Mouse (Mus musculus): ENCODE measurements around the gene Chrnd. TPM values are rescaled to one million over a fixed set of nuclear protein-coding genes. Genes with fewer than 3 reads are reported as not detected.

Chrnd gene
- polyA plus RNA-seq, 1 experiment from 2014 or later: not detected

DNA sequence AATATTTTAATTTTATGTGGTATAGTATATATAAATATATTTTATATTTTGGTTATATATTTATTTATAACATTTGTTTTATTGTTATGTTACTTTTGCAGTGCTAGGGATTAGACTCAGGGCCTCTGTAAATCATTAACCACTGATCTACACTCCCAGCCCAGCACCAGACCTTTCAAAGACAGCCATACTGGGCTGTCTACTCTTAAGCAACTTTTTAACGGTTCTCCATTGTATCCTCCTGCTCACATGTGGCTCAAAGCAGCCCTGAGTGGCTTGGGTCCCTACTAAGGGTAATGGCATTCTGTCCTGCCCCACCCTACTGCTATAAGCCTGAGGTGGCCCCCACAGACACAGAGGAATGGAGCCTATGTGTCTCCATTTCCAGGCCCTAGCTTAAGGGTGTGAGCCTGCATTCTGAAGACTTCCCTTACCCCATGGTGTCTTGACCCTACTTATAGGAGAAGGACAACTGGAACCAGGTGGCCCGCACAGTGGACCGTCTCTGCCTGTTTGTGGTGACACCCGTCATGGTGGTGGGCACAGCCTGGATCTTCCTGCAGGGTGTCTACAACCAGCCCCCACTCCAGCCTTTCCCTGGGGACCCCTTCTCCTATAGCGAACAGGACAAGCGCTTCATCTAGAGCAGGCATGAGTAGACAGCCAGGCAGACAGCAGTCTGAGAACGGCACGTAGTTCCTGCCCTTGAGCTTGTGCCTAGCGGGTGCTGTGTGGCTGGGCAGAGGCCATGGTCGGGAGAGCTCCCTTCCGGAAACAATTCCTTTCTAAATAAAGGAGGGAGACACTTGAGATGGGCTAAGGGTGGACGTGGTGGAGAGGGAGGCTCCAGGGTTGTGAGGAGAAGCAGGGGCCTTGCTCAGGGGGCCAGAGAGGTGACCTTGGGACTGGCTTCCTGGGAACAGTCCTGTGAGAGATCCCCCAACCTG is 8.0 kb downstream of the Chrnd start:
- Histone ChIP-seq H3K36me3 (replicated peaks; ENCODE audit: control insufficient read depth, insufficient read depth) (no peaks in the 10 kb centered on the region), H3K4me1 (replicated peaks; ENCODE audit: control insufficient read depth, insufficient read depth, low read length) (no peaks in the 10 kb centered on the region), H3K9ac (no peak overlapping the region), H3K4me2 (replicated peaks) (no peak overlapping the region), H3K27me3 (ENCODE audit: control insufficient read depth, insufficient read depth, low read length) (no peaks in the 10 kb centered on the region), H3K9me3 (ENCODE audit: control insufficient read depth, low read length) (no peaks in the 10 kb centered on the region), H3K27ac (no peak overlapping the region), H3K4me3 (replicated peaks; ENCODE audit: low read length) (no peak overlapping the region)
- no peak for ATAC-seq (ENCODE audit: low FRiP score)
- 79% methylated on average over 12 of the region's 12 CpGs for WGBS
- DNase-seq (ENCODE audit: low spot score): no peak

DNA sequence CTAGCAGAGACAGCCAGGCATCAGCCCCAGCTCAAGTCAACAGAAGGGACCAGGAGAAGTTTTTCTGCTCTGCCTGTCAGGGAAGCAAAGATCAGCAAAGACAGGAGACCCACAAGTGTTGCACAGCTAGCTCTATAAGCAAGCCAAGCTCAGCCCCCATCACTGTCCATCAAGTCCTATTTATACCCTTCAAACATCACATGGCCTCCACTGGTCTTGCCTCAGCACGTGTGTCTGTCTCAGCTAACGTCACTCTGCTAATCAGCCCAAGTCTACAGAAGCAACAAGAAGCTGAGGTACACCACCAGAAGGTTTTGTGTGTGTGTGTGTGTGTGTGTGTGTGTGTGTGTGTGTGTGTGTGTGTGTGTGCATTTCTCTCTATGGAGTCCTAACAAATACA is 10.4 kb downstream of the Chrnd start:
- H3K27ac ChIP-seq: no peak overlapping the region
- no peak for DNase-seq (ENCODE audit: low spot score)
- 66% methylated on average over 2 of the region's 2 CpGs for WGBS

DNA sequence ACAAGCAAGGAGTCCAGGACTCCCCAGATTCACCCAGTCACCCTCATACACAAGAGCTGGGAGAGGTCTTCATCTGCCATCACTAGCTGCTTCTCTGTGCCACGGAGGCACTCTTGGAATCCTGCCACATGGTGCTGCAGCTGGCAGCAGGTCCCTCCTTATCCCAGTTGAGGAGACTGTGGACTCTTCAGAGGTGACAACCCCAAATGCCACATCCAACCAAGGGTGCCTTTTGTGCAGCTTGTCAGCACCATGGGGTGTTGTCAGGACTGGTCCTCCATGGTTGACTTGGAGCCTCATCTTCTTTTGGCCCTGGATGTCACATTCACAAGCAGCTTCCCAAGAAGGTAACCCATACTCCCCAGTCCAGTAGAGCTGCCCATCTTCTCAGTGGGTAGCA is 11.4 kb downstream of the Chrnd start:
- no peak for ATAC-seq (ENCODE audit: low FRiP score)
- Histone ChIP-seq H3K4me2 (replicated peaks) (no peak overlapping the region), H3K9ac (no peak overlapping the region), H3K36me3 (replicated peaks; ENCODE audit: control insufficient read depth, insufficient read depth) (no peaks in the 10 kb centered on the region), H3K4me3 (replicated peaks; ENCODE audit: low read length) (no peak overlapping the region), H3K9me3 (ENCODE audit: control insufficient read depth, low read length) (no peaks in the 10 kb centered on the region), H3K27me3 (ENCODE audit: control insufficient read depth, insufficient read depth, low read length) (no peaks in the 10 kb centered on the region; the same call in 1 of the 2 replicates), H3K4me1 (replicated peaks; ENCODE audit: control insufficient read depth, insufficient read depth, low read length) (no peaks in the 10 kb centered on the region), H3K27ac (no peak overlapping the region)
- no peak for DNase-seq (ENCODE audit: low spot score)
- 57% methylated on average over 1 of the region's 1 CpGs for WGBS

More for the DNA sequence above, 10.4 kb downstream of the Chrnd start:
- no peaks in the 10 kb centered on the region for H3K9me3 ChIP-seq (ENCODE audit: control insufficient read depth, low read length)
- no peaks in the 10 kb centered on the region for H3K36me3 ChIP-seq (replicated peaks; ENCODE audit: control insufficient read depth, insufficient read depth)
- H3K4me2 ChIP-seq (replicated peaks): no peak overlapping the region
- no peak overlapping the region for H3K4me3 ChIP-seq (replicated peaks; ENCODE audit: low read length)
- no peaks in the 10 kb centered on the region for H3K4me1 ChIP-seq (replicated peaks; ENCODE audit: control insufficient read depth, insufficient read depth, low read length)
- H3K9ac ChIP-seq: no peak overlapping the region
- ATAC-seq (ENCODE audit: low FRiP score): no peak
- H3K27me3 ChIP-seq (ENCODE audit: control insufficient read depth, insufficient read depth, low read length): no peaks in the 10 kb centered on the region

DNA sequence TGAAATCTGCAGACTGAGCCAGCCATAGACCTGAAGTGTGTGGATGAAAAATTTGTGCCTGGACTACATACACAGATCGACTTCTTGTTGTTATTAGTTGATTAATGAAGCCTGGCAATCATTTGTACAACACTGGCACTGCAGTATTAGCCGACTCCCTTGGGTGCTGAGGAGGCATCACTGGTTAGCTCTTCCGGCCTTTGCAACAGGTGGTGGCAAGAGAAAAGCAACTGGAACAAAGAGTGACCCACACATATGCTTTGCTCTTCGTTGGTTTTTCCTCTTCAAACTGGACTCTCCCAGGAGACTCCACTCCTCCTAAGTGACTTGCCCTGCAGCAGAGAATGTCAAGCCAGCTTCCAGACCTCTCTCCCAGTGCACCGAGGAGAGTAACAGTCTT is 13.4 kb downstream of the Chrnd start:
- ATAC-seq (ENCODE audit: low FRiP score) (no peak), DNase-seq (ENCODE audit: low spot score) (no peak)
- H3K9ac ChIP-seq: no peak overlapping the region
- H3K27ac ChIP-seq: no peak overlapping the region
- H3K9me3 ChIP-seq (ENCODE audit: control insufficient read depth, low read length): no peaks in the 10 kb centered on the region
- peaks cover 4% of the 10 kb centered on the region; the same call in 1 of the 2 replicates for H3K27me3 ChIP-seq (ENCODE audit: control insufficient read depth, insufficient read depth, low read length)
- no peaks in the 10 kb centered on the region for H3K36me3 ChIP-seq (replicated peaks; ENCODE audit: control insufficient read depth, insufficient read depth)
- no peaks in the 10 kb centered on the region for H3K4me1 ChIP-seq (replicated peaks; ENCODE audit: control insufficient read depth, insufficient read depth, low read length)
- no peak overlapping the region for H3K4me3 ChIP-seq (replicated peaks; ENCODE audit: low read length)
- 83% methylated on average over 5 of the region's 5 CpGs for WGBS
- no peak overlapping the region for H3K4me2 ChIP-seq (replicated peaks)

DNA sequence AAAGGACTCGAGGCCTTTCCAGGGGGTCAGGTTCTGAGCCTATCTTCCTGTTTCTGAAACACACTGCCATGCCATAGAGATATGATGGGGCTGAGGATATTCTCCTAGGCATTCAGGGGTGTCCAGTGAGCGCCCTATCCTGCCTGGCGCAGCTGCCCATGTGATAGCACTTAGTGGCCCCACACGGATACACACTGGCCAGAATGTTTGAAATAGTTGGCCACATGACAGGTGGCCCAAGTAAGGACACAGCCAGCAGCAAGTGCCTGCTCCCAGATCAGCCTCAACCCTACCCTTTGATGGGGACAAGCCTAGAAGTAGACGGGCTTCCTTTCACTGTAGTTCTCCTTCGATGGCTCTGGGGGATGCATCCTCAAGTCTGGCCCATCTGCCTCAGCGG is 14.1 kb downstream of the Chrnd start, which contains the start of gene Chrng:
Gene Chrng, plus strand, starts transcription at position 193 of the 400 bp plus-strand sequence.
- no peak for DNase-seq (ENCODE audit: low spot score)
- Histone ChIP-seq H3K9ac (no peak within 1 kb of the TSS), H3K27me3 (ENCODE audit: control insufficient read depth, insufficient read depth, low read length) (peaks cover 4% of the 10 kb centered on the region; the same call in 1 of the 2 replicates), H3K4me1 (replicated peaks; ENCODE audit: control insufficient read depth, insufficient read depth, low read length) (no peaks in the 10 kb centered on the region), H3K4me3 (replicated peaks; ENCODE audit: low read length) (no peak within 1 kb of the TSS), H3K36me3 (replicated peaks; ENCODE audit: control insufficient read depth, insufficient read depth) (no peaks in the 10 kb centered on the region), H3K27ac (no peak within 1 kb of the TSS), H3K9me3 (ENCODE audit: control insufficient read depth, low read length) (no peaks in the 10 kb centered on the region), H3K4me2 (replicated peaks) (no peak within 1 kb of the TSS)
- ATAC-seq (ENCODE audit: low FRiP score): no peak
- 93% methylated on average over 7 of the region's 7 CpGs for WGBS

DNA sequence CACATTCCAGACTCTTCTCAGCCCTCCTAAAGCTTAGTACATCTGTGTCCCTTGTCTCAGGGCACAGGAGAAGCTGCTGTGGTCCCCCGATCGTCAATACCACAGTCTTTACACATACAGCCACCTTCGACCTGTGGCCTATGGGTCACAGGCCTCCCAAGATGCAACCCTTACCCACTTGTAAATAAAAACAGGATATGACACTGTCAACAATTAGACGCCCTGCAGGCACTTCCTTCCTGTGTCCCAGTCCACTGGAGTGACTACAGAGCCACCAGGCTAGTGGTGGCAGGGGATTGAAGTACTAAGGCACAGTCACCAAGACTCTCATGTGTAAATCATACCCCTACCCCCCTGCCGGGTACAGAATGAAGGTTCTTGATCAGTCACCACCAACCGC is 14.6 kb downstream of the Chrnd start:
- ATAC-seq (ENCODE audit: low FRiP score): no peak
- Histone ChIP-seq H3K9ac (no peak overlapping the region), H3K27ac (no peak overlapping the region), H3K4me3 (replicated peaks; ENCODE audit: low read length) (no peak overlapping the region), H3K9me3 (ENCODE audit: control insufficient read depth, low read length) (no peaks in the 10 kb centered on the region), H3K36me3 (replicated peaks; ENCODE audit: control insufficient read depth, insufficient read depth) (no peaks in the 10 kb centered on the region), H3K4me2 (replicated peaks) (no peak overlapping the region), H3K27me3 (ENCODE audit: control insufficient read depth, insufficient read depth, low read length) (peaks cover 4% of the 10 kb centered on the region; the same call in 1 of the 2 replicates), H3K4me1 (replicated peaks; ENCODE audit: control insufficient read depth, insufficient read depth, low read length) (no peaks in the 10 kb centered on the region)
- DNase-seq (ENCODE audit: low spot score): no peak
- 75% methylated on average over 6 of the region's 6 CpGs for WGBS

DNA sequence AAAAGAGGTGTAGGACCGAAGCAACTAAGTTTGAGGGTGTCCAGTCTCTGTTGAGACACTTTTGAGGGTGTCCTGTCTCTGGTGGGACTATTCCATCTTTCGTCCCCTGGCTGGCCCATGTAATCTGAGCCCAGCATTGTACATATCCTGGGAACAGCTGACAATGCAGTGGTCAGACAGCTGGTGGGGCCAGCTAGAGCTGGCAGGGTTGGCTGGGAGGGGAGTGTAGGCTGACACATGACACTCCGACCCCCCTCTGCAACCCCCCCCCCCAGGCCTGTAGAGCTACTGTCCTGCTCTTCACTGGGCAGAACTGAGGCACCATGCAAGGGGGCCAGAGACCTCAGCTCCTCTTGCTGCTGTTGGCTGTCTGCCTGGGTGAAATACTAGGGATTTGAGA is 15.1 kb downstream of the Chrnd start:
- ATAC-seq (ENCODE audit: low FRiP score): no peak
- Histone ChIP-seq H3K4me2 (replicated peaks) (no peak overlapping the region), H3K4me3 (replicated peaks; ENCODE audit: low read length) (no peak overlapping the region), H3K9ac (no peak overlapping the region), H3K27me3 (ENCODE audit: control insufficient read depth, insufficient read depth, low read length) (peaks cover 4% of the 10 kb centered on the region; the same call in 1 of the 2 replicates), H3K27ac (no peak overlapping the region), H3K9me3 (ENCODE audit: control insufficient read depth, low read length) (no peaks in the 10 kb centered on the region), H3K4me1 (replicated peaks; ENCODE audit: control insufficient read depth, insufficient read depth, low read length) (no peaks in the 10 kb centered on the region), H3K36me3 (replicated peaks; ENCODE audit: control insufficient read depth, insufficient read depth) (no peaks in the 10 kb centered on the region)
- 51% methylated on average over 3 of the region's 3 CpGs for WGBS
- no peak for DNase-seq (ENCODE audit: low spot score)

DNA sequence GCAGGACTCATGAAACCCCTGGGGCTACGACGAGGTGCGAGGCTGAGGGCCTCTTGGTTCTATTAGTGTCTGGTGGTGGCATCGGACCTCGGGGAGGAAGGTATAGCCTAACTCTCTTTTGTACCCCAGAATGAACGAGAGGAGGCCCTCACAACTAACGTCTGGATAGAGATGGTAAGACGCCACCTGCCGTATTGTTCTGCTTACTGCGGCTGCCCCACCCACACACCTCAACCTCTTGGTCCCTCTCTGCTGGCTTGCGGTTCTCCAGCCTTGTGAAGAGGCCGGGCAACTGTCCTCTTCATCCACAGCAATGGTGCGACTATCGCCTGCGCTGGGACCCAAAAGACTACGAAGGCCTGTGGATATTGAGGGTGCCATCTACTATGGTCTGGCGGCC is 15.9 kb downstream of the Chrnd start:
- Histone ChIP-seq H3K4me1 (replicated peaks; ENCODE audit: control insufficient read depth, insufficient read depth, low read length) (no peaks in the 10 kb centered on the region), H3K27ac (no peak overlapping the region), H3K9me3 (ENCODE audit: control insufficient read depth, low read length) (no peaks in the 10 kb centered on the region), H3K4me3 (replicated peaks; ENCODE audit: low read length) (no peak overlapping the region), H3K4me2 (replicated peaks) (no peak overlapping the region), H3K27me3 (ENCODE audit: control insufficient read depth, insufficient read depth, low read length) (peaks cover 4% of the 10 kb centered on the region; the same call in 1 of the 2 replicates), H3K9ac (no peak overlapping the region), H3K36me3 (replicated peaks; ENCODE audit: control insufficient read depth, insufficient read depth) (no peaks in the 10 kb centered on the region)
- 25% methylated on average over 17 of the region's 17 CpGs for WGBS
- ATAC-seq (ENCODE audit: low FRiP score) (no peak), DNase-seq (ENCODE audit: low spot score) (no peak)

DNA sequence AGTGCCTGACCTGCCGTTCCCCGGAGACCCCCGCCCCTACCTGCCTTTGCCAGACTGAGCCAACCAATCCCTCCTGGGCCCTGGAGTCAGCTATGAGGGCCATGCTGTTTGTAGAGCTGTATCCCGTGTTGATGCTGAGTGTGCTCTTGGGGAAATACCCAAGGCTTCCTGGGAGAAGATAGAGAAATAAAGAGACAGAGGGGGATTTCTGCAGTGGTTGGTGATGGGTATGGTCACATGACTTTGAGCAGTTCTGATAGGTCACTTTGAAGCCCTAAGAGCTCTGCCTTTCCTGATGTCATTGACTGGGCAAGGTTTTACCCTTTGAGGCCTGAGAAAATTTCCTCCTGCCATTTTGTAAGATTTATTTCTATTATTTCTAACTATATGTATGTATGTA is 21.0 kb downstream of the Chrnd start:
- H3K4me1 ChIP-seq (replicated peaks; ENCODE audit: control insufficient read depth, insufficient read depth, low read length): peaks cover 27% of the 10 kb centered on the region
- peaks cover 4% of the 10 kb centered on the region; the same call in 1 of the 2 replicates for H3K27me3 ChIP-seq (ENCODE audit: control insufficient read depth, insufficient read depth, low read length)
- no peaks in the 10 kb centered on the region for H3K9me3 ChIP-seq (ENCODE audit: control insufficient read depth, low read length)
- WGBS: 90% methylated on average over 4 of the region's 4 CpGs
- DNase-seq (ENCODE audit: low spot score) (no peak), ATAC-seq (ENCODE audit: low FRiP score) (no peak)
- no peak overlapping the region for H3K27ac ChIP-seq
- H3K36me3 ChIP-seq (replicated peaks; ENCODE audit: control insufficient read depth, insufficient read depth): no peaks in the 10 kb centered on the region
- H3K9ac ChIP-seq: no peak overlapping the region
- H3K4me2 ChIP-seq (replicated peaks): no peak overlapping the region
- no peak overlapping the region for H3K4me3 ChIP-seq (replicated peaks; ENCODE audit: low read length)
